Mouse (Mus musculus) kidney, postnatal 36 days (tissue): Measurements from ENCODE around the gene Grip1.
"Not testable (repeated sequence)": the region's sequence is repeated elsewhere in the genome, so short reads cannot be mapped to it uniquely, and the experiment has no call there.

Source experiments
- DNase-seq, 2 experiments: peaks; one replicate each; pipeline ENCODE4 v3.0.0; 2021 to 2022; ENCODE audit warnings: mixed read lengths in 2 of 2

Gene Grip1

DNA sequence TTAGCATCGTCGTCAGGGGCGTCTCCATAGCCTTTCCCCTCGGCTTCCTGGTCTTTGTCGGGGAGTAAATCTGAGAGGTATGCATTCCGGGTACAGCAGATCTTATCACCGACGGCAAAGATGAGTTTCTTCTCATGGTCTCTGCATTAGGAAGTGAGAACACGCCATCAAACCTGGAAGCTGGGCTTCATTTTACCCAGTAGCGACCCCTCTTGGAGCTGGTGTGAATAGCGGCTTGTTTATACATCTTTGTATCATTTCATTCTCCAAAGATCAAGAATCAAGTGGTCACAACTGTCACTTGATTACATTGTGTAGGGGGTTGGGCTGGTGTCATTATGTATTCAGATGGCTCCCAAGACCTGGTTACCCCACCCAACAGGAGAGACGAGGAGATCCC lies 638.9 kb downstream of the Grip1 start:
- DNase-seq: no peak

GRCm38 (mm10) chr10:120095136-120095535 lies 641.5 kb downstream of the Grip1 start:
- no peak for DNase-seq

DNA sequence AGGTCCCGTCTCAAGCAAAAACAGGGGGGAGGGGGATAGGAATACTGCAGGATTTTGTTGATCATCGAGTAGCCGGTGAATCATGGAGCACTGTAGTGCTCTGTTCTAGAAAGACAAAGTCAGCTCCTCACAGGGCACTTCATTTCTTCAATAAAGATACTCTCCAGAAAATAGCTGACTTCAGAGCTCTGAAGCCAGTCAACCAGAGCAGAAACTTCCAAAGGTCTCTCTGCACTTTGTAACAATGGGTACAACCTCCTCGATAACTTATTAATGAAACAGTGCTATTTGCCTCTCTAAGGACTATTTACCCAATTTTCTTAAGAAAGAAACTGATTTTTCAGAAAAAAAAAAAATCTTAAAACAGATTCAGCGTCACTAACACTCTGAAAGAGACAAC lies 642.1 kb downstream of the Grip1 start:
- peak; percentile 17 to 63 for DNase-seq

- no peak for DNase-seq
Observed at GRCm38 (mm10) chr10:120097564-120097963, 643.9 kb downstream of the Grip1 start.

DNA sequence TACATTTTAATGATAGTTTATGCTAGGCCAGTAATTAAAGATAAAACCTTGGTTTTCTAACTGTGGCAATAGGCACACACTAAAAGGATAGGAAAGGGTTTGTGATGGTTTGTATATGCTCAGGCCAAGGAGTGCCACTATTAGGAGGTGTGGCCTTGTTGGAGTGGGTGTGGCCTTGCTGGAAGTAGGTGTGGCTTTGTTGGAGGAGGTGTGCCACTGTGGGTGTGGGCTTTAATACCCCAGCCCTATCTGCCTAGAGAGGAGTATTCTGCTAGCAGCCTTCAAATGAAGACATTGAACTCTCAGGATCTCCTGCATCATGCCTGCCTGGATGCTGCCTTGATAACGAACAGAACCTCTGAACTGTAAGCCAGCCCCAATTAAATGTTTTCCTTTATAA lies 647.2 kb downstream of the Grip1 start:
- no peak for DNase-seq

DNA sequence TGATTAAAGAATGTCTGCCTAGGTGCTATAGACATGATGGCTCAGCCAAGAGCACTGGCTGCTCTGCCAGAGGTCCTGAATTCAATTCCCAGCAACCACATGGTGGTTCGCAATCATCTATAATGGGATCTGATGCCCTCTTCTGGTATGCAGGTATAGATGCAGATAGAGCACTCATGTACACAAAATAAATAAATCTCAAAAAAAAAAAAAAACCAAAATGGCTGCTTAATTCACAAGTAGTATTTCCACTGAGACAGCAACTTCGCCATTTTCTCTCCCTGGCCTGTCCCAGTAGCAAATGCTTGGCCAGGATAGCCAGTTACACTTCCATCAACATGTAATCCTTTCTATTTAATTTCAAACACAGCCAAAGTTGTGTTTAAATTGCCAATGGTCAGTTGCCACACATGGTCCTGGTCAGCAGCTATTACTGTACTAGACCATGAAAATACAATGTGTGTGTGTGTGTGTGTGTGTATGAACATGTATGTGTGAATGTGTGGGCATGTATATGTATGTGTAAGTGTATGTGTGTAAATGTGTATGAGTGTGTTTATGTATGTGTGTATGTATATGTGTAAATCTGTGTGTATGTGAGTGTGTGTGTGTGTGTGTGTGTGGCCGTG lies 658.2 kb downstream of the Grip1 start:
- DNase-seq: no peak

DNA sequence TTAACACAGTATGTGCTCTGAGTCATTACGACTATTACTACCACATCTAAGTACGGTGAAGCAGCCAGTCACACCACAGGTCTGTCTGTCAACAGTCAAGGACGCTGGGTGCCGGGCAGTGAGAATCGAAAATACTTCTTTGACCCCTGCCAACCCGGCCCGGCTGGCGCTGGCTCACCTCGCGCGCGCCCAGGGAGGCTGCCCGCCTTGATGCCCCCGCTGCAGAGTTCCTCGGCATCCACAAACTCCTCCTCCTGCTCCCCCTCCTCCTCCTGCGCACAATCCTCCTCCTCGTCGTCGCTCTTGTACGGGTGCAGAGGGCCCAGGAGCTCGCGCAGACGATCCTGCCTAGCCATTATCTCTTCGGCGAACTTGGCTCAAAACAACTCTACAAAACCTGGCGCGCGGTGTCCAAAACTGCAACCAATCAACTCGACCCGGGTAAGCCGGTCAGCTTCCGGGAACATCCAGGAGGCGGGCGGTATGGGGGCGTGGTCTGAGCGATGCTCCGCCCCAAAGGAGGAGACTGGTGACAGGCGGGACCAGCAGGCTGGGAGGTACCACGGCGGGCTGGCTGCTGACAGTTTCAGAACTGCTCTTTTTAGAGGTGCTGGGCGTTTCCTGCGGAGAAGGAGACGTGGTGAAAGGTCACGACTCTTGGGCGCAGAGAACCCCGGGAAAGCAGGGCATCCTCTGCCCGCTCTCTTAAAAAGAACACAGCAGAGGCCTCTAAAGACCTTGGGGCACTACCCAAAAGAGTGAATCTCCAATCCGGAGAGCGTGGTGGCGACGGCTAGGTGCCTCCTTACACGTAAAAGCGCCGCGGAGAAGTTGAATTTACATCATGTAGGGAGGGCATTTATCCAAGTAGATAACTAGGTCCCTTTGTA lies 659.1 kb downstream of the Grip1 start, which contains the start of gene Helb:
Helb (minus strand) TSS at position 481 of the 890 bp plus-strand sequence.
- peak; percentile 98 to 99 for DNase-seq

GRCm38 (mm10) chr10:120113482-120113881 lies 659.9 kb downstream of the Grip1 start:
- DNase-seq: not testable (repeated sequence)

DNA sequence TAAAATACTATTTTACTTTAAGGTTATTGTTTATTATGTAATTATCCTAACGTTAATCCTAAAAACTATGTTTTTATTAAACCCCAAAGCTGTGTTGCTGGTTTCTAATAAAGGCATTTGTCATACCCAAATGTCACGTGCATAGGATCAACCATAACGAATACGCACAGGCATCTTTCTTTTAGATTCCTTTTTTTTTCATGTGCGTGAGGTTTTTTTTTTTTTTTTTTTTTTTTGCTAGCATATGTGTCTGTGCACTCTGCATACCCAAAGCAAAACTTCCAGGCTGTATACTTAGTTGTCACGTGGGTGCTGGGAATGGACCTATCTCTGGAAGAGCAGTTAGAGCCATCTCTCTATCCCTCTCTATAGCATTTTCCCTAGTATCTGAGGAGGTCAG lies 660.4 kb downstream of the Grip1 start:
- DNase-seq: no peak

DNA sequence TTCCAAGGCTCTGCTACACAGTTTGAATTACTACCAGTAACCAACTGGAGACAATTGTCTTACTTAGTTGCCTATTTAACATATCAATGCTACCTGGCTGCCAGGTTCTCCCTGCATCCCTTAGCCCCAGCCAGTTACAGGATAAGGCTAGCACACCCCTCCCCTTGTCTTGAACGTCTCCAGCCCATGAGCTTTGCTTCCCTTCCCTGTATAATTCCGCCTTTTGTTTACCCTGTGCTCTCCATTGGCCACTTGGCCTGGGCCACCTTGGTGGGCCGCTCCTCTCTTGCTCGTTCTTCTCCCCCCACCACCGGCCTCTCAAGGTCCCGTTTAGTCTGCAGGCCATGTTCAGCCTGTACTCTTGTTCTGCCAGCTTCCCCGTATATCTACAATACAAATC lies 660.9 kb downstream of the Grip1 start:
- DNase-seq: no peak

- no peak for DNase-seq
Observed at GRCm38 (mm10) chr10:120115249-120115648, 661.6 kb downstream of the Grip1 start.

DNA sequence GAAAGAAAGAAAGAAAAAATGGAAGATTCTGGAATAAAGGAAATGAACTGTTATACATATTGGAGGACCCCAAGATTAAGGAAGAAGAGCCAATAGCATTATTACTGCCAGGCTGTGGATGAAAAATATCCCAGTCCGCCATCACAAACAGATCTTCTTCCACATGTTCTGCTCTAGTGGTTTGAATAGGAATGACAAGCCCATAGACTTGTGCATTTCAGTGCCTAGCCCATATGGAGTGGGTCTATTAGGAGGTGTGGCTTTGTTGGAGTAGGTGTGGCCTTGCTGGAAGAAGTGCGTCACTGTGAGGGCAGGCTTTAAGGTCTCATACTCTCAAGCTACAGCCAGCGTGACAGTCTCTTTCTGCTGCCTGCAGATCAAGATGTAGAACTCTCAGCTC lies 670.1 kb downstream of the Grip1 start:
- no peak for DNase-seq

DNA sequence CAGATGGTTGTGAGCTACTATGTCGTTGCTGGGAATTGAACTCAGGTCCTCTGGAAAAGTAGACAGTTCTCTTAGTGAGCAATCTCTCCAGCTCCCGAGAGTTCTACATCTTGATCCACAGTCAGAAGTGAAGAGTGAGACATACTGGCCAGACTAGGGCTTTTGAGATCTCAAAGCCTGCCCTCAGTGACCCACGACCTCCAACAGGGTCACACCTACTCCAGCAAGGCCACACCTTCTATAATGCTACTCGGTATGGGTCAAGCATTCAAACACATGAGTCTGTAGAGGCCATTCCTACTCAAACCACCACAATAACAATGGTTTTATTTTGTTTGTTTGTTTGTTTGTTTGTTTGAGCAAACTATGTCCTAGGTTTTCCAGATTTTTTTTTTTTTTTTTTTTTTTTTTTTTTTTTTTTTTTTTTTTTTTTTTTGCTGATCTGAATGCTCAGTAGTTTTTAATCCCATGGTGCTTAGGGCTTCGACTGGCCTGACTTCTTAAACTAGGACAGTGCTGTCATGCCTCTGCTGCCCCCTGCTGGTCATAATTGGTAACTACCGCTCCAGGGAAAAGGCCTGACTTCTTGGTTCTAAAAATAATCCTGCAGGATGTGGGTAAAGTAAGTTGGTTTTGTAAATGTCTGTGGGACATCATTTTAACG lies 671.3 kb downstream of the Grip1 start:
- DNase-seq: peak; percentile 81 to 92

DNA sequence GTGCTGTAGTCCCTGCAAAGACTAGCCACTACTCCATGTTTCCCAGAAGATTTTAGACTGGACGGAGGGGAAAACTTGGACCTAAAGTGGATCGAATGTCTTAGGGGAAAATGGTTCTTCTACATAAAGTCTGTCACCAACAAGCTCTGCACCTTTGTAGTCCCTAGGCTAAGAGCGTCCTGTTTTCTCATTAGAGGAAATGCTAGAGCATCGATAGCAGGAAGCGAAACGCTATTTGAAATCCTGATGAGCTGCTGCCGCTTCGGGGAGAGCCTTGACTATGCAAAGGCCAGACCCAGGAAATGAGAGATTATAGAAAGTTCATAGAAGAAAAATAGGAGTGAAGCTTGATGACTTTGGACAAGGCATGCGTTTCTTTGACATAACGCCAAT lies 671.8 kb downstream of the Grip1 start:
- DNase-seq: no peak

GRCm38 (mm10) chr10:120128601-120129277 lies 675.1 kb downstream of the Grip1 start:
- DNase-seq: peak; percentile 58 to 68

- peak; percentile 51 to 82 for DNase-seq
Observed at GRCm38 (mm10) chr10:120130621-120131020, 677.0 kb downstream of the Grip1 start.

DNA sequence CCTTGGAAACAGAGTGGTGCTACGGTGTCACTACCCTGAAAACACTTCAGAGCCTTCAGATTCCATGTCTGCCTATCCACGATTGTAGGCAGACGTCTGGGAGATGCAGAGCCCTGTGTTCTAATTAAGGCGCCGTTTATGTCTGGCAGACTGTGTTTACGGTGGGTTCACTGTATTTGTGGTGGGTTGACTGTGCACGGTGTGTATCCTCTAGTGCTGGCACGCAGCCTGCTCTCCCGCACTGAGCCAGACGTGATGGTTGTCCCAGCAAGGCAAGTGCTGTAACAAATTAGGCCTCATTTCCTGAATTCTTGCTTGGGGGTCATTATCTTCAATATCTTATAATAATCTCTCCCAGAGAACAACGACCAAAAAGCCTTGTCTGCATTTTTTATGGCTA lies 680.1 kb downstream of the Grip1 start:
- DNase-seq: no peak

GRCm38 (mm10) chr10:120136020-120136562 lies 682.5 kb downstream of the Grip1 start:
- DNase-seq: no peak
